Mouse (Mus musculus) gastrocnemius, postnatal 36 days (tissue): ENCODE measurements around the gene Nfkbid. TPM values are rescaled to one million over a fixed set of nuclear protein-coding genes. Genes with fewer than 3 reads are reported as not detected.

Experiments
- DNase-seq, 2 experiments: peaks; one replicate each; pipeline ENCODE4 v3.0.0; 2022
- intact Hi-C: fragments of 180-260 bp; cut with DNase I; formaldehyde crosslinking; loops from one replicate; pipeline ENCODE4 v1.15.1; 2025
- total RNA-seq, 2 experiments: library from RNA; stranded (reverse); gene quantifications; 2 replicates each; pipeline ENCODE4 v1.2.3; 2021

The Nfkbid gene
- total RNA-seq, 2 experiments from 2014 or later, result 0.12 to 0.20 TPM

DNA sequence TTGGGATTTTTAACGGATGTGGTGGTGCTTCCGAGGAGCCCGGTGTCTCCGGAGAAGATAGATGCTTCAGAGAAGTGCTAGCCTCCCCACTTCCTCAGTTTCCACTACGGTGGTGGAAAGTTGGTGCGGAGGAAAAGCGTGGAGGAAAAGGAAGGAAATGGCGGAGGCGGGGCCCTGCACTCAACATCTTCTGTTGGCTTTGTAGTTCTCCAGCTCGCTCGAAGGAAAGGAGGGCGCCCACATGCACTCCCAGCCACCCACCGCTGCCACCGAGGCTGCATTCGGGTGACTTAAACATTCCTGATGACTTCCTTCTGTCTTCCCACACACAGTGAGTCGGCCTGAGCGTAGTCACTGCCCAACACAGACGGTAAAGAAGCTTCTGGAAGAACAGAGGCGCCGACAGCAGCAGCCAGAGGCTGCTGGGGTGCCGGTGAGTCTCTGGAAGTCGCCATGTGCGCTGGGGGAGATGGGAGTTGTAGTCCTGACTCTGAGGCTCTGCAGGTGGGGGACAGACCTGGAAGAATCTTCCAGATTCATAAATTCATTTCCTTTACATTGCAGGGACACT, 1.6 kb downstream of the Nfkbid start:
- no peak for DNase-seq
- intact Hi-C loops, result no loop called here

DNA sequence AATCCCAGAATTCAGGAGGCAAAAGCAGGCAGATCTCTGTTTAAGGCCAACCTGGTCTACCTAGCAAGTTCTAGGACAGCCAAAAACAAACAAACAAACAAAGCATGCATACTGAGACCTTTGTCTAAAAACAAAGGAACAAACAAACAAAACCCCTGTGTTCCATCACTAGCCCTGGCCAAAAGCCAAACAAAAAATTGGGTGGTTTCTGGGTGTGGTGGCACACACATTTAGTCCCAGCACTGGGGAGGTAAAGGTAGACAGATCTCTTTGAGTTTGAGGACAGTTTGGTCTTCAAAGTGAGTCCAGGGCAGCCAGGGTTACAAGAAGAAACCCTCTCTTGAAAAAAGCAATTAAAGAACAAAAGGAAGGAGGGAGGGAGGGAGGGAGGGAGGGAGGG, 7.8 kb downstream of the Nfkbid start:
- no peak for DNase-seq
- intact Hi-C loops, result no loop called here

DNA sequence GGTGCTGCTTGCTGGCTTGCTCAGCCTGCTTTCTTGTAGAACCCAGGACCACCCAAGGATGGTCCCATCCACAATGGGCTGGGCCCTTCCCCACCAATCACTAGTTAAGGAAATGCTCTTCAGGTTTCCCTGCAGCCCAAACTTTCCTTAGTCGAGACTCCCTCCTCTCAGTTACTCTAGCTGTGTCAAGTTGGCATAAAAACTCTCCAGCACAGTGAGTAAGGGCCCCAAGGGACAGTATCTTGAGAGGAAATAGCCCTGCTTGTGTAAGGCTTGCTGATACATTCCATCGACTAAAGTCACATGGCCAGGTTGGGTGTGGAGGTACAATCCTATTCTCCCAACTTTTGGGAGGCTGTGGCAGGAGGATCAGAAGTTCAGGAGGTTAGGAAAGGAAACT, 8.7 kb downstream of the Nfkbid start:
- no peak for DNase-seq
- intact Hi-C loops, result loop anchor here (5.0 kb wide), 1 partner anchor 83 kb away; no protein-coding TSS in a partner anchor

DNA sequence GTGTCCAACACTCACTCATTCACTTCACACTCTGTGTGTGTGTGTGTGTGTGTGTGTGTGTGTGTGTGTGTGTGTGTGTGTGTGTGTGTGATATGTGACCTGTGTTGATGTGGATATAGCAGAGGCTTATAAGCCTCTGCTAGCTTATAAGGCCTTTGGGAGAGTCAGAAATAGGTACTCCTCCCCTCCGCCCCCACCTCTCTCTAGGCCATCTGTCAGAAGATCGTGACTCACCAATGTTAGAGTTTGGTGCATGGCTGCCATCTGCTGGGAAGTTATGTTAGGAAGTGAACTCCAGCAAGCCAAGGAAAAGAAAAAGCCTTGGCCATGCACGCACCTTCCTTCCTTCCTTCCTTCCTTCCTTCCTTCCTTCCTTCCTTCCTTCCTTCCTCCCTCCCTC, 10.3 kb downstream of the Nfkbid start:
- intact Hi-C loops, result loop anchor here (2.0 to 5.0 kb wide), 2 partner anchors 59 to 84 kb away; no protein-coding TSS in a partner anchor

DNA sequence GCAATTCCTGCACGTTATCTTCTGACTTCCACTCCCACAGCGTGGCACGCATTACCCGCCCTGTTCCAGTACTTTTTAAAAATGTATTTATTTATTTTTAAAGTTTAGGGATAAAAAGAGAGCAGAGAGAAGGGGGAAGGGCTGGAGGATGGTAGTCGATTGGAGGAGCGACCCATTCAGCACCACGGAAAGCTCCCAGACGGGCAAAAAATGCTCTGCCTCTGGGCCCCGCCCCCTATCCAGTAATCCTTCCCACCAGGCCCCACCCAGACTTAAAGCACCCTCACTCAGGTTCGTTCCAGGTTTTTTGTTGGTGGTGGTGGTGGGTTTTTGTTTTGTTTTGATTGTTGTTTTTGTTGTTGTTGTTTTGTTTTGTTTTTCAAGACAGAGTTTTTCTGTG, 12.7 kb downstream of the Nfkbid start:
- intact Hi-C loops, result loop anchor here (5.0 kb wide), 1 partner anchor 87 kb away; no protein-coding TSS in a partner anchor
- peak in 1 of 2 experiments; percentile 28 for DNase-seq

More for the DNA sequence above, 10.3 kb downstream of the Nfkbid start:
- peak in 1 of 2 experiments; percentile 39 for DNase-seq

DNA sequence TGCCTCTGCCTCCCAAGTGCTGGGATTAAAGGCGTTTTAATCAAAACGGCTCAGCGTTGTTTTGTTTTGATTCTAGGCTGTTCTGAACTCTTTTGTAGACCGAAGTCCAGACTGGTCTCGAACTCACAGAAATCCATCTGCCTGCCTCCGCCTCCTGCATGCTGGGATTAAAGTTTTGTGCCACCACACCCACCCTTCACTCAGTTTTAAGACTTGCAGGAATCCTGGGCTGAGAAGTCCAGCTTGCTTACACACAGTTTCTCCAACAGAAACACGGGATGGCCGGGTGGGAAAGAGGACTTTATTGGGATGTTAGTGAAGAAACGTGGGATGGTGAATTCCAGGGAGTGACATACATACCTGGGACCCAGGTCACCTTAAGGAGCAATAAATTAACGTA, 13.2 kb downstream of the Nfkbid start:
- intact Hi-C loops, result loop anchor here (5.0 kb wide), 1 partner anchor 87 kb away; no protein-coding TSS in a partner anchor
- DNase-seq, result no peak

DNA sequence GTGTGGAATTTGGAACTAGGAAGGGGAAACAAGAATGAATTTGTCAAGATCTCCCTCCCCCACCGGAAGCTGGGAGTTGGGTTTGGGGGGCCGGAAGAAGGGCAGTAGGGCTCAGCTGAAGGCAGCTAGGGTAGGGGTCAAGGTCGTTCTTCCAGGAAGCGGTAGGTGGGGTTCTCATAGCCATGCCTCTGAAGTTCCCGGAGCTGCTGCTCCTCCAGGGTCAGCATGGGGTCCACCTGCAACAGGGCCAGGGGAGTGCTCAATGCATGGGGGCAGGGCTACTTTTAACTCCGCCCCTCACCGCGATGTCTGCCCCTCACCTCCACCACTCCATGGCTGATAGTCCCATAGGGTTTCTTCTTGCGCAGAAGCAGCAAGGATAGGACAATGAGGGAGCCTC, 13.6 kb downstream of the Nfkbid start:
- intact Hi-C loops, result no loop called here
- DNase-seq, result no peak

DNA sequence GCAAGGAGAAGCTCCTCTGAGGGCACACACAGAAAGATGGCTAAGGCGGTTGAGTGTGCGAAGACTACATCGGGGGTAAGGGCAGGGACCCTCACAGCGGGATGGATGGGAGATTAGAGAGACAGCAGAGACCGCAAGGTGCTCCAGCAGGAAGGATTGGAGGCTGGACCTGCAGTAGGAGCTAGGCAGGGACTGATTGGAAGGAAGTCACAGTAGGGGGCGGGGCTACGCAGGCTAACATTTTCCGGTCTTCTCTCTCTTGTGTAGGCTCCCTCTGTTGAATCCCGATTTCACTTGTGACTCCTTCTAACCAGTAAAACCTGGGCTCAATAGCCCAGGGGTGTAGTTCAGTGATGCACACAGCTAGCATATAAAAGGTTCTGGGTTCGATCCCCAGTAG, 15.3 kb downstream of the Nfkbid start:
- intact Hi-C loops, result no loop called here
- no peak for DNase-seq

DNA sequence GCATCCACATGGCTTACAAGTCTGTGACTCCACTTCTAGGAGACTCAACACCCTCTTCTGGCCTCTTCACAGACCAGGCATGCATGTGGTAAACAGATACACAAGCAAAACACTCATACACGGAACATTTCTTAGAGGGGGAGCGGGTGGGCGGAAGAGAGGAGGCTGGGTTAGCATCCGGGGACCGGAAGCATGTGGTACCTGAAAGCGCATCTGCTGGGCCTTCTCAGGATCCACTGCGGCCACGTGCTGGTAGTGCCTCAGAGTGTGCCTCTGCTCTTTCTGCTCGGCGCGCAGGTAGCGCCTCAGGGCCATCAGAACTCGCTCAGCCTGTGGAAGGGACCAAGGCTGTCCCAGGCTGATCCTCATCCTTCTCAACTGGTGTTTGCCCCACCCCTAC, 18.2 kb downstream of the Nfkbid start:
- DNase-seq, result no peak
- intact Hi-C loops, result loop anchor here (5.0 kb wide), 1 partner anchor 53 kb away; the partner anchor contains the start of gene Prodh2

DNA sequence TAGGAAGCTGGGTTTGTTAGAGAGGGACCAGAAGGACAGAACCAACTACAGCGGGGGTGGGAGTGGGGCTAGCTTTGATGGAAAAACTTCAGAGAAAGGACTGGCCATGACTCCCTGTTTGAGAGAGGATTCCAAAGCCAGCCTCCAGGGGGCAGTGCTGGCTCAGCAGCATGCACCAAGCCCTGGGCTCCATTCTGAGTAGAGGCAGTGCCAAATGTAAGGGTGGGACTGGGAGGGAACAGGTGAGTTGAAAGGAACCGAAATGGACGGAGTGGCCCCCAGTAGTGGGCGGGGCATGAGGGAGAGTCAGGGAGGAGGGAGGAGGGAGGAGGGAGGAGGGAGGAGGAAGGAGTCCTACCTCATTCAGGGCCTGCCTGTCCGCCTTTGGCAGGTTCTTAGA, 19.2 kb downstream of the Nfkbid start:
- intact Hi-C loops, result loop anchor here (5.0 kb wide), 1 partner anchor 52 kb away; the partner anchor contains the start of gene Prodh2
- DNase-seq, result no peak

DNA sequence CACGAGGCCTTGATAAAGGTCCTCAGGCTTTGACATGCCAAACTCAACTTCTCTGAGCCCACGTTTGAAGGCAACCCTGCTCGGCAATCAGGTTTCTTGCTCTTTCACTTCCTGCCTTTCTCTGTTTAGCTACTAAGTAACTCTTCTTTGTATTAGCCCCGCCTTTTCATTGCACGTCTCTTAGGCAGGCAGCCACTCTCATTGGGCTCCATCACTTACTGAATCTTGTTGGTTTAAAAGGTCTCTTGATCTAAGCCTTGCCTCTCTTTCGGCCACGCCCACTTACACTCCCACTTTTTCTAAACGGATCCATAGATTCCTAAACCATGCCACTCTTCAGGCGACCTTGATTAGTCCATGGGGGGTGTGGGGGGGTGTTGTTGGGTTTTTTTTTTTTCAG, 22.2 kb downstream of the Nfkbid start:
- intact Hi-C loops, result loop anchor here (5.0 kb wide), 1 partner anchor 49 kb away; the partner anchor contains the start of gene Prodh2
- no peak for DNase-seq

DNA sequence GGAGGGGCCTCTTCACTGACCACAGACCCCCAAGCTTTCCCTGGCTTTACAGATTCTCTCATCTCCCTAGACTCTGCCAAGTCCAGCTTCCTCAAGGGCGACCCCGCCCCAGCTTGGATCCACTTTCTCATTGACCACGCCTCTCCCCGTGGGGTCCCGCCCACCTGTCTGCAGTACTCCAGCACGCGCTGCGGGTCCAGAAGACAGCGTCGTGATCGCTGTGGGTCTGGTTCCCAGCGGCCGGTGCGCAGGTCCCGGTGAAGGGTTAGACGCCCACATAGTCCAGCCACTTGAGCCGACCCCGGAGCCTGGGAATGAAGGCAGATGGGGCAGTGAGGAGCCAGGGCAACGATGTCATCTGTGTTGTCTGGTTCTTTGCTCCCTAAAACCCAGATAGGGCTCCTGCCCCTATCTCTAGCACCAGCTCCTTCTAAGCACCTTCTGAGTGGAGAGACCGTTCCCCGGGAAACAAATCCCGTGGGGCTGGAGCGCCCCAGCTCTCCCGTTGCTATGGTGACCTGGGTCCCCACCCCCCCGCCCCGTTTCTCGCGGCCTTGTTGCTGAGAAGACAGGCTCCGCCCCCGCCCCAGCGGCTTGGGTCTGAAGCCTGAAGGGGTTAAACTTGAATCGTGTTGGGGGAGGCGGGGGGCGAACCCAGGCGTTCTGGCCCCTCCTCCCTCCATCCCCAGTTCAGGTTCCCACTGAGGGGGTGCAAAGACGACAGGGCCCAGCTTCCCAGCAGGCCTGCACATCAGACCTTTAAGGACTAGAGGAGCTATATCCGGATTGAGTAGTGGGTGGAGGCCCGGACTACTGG, 22.8 kb downstream of the Nfkbid start:
- intact Hi-C loops, result loop anchor here (5.0 kb wide), 1 partner anchor 48 kb away; the partner anchor contains the start of gene Prodh2
- no peak for DNase-seq

DNA sequence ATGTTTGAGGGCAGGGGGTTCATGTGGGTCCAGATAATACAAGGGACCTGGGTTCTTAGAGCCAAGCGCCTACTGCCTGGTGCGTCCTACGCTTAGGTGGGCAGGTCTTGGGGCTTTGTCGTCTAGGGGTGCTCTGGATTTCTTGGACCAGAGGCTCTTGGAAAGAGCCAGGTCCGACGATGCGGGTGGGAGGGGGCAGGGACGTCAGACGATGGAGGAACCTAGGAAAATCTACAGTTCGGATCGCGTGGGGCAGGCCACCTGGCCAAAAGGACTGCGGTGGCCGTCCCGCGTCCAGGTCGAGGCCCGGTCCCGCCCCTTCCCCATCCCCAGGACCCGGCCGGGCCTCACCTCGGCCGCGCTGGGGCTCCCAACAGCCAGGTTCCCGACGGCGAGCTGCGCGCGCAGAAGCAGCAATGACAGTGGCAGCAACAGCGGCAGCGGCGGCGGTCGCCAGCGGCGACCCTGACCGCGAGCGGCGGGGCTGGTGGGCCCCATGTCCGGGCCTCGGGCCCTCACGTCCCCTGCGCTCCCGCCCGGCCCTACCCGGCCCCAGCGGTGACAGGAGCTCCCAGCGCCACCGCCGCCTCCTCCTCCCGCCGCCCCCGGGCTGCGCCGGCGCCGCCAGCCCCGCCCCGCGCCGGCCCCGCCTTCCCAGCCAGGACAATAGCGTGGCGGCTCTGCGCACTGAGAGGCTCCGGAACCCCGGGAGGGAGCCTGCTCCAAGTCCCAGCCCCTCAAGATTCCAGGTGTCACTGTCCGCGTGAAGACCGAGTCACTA, 23.6 kb downstream of the Nfkbid start, which contains the start of gene Aplp1:
Gene Aplp1, minus strand, starts transcription at position 565 of the 781 bp plus-strand sequence.
- intact Hi-C loops, result loop anchor here (5.0 kb wide), 1 partner anchor 47 kb away; the partner anchor contains the start of gene Prodh2
- DNase-seq, result no peak

DNA sequence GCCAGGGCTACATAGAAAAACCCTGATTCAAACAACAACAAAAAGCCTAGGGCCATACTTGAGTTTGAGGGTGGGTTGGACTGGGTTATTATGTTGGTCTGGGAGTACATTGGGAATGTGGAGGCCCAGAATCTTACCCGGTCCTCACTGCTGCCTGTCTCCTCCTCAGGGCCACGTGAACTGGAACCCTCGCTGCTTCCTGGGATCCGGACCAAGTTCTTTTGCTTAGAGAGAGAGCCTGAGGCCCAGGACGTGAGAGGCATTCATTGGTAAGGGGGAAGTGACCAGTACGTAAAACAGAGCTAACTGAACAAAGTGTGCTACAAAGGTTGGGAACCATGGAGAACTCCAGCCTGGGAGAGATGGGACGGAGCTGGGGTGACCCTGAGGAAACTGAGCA, 28.7 kb downstream of the Nfkbid start:
- DNase-seq, result no peak
- intact Hi-C loops, result no loop called here

DNA sequence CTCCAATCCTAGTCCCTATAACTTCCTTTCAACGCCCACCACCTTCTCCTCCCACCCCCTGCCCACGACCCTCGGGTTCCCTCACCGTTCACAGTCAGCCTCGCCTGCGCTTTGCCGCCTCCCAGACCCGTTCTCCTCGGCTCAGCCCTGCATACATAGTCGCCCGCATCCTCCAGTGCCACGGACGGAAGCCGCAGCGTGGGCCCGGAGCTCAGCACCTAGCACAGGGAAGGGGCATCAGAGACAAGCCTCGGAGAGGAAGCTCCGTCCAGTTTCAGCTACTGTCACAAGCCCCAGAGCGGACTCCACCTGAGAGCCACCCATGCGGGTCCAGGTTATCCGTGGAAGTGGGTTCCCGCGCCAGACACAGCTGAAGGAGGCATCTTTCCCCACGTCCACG, 31.8 kb downstream of the Nfkbid start:
- intact Hi-C loops, result no loop called here
- DNase-seq, result no peak

DNA sequence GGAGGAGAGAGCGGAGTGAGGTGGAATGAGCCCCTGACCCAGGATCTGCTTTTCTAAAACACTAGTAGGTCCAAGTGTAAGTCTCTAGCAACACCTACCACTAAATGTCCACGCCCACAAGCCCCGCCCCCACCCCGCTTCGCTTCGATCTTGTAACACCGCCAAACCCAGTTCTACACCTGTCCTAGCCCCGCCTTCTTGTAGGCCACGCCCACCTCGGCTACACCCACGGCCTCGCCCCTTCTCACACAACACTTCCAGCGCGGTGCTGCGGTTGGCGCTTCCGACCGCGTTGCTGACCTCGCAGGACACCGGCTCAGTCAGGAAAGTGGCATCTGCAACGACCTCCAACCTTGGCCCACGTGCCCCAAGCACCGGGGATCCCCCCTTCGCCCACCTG, 32.2 kb downstream of the Nfkbid start:
- DNase-seq, result no peak
- intact Hi-C loops, result no loop called here

DNA sequence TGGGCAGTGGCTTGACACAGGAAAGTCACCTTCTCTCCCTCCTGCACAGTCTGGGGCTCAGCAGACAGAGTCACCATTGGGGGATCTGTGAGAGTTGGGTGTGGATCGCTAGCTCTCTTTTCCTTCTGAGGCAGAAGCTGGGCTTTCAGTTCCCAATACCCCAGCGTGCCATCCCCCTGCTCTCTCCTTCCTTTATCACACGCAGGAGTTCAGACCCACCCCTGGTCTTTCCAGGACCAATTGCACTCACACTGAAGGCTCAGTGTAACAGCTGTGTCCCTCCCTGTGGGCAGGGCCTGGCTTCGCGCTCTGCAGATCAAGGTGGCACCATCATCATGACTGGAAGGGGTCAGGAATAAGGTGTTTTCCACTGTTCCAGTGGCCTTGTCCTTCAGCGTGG, 32.7 kb downstream of the Nfkbid start:
- intact Hi-C loops, result no loop called here
- DNase-seq, result no peak

DNA sequence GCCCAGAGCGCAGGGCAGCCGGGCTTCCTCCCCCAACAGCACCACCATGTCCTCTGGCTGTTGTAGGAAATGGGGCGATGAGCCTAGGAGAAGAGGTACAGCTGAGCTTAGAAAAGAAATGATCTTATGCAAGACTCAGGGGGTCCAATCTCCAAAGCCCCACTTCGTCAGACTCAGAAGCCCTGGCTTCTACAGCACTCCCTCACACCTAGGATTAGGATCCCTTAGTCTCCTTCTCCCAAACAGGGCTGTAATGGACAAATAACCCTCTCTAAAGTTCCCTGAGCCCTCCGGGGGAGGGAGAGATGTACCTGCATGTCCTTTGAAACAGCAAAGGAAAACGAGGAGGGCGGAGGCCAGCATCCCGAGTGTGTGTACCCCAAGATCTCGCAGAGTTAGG, 35.0 kb downstream of the Nfkbid start:
- no peak for DNase-seq
- intact Hi-C loops, result no loop called here

DNA sequence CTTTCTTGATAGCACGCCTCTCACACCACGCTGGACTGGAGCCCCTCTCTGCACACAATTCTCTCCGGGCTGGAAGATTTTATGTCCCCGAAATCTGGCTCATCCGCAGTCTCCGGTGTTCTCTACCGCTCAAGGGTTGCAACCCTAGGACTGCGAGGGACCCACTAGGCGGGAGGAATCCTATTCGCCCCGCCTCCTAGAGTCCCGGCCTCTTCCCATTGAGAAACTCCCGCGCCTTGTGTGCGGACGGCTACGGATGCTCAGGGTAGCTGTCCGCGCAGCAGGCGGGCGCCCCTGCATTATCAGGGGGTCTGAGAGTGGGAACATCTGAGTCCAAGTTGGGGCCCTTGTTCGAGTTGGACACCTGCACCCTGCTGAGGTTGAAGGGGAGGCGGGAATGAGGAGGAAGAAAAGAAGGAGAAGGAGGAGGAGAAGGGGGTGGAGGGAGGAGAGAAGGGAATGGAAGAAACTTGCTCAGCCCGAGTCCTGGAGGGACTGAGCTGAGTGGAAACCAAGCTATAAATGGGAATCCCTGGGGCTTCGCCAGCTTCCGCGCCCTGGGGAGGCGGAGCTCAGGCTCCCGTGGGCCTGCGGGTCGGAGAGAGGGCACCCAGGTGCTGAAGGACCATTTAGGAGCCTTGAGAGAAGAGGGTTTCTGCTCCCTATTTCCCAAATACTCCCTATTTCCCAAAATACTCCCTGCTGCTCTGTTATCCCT, 35.5 kb downstream of the Nfkbid start:
- intact Hi-C loops, result no loop called here
- no peak for DNase-seq
